Mouse (Mus musculus) thymus, postnatal 14 days (tissue): ENCODE results near the gene E130114P18Rik.

Experiments
- DNase-seq: peaks from one replicate; pipeline ENCODE4 v3.0.0; 2021

The E130114P18Rik gene

GRCm38 (mm10) chr4:97596348-97596747 is 181.5 kb downstream of the E130114P18Rik start:
- DNase-seq = no peak

GRCm38 (mm10) chr4:97593869-97594268 is 184.0 kb downstream of the E130114P18Rik start:
- DNase-seq = no peak

- no peak for DNase-seq
Measured at GRCm38 (mm10) chr4:97589790-97590189, 188.1 kb downstream of the E130114P18Rik start.

- DNase-seq = no peak
Measured at GRCm38 (mm10) chr4:97587412-97588010, 190.4 kb downstream of the E130114P18Rik start.

- no peak for DNase-seq
Measured at GRCm38 (mm10) chr4:97585170-97585569, 192.7 kb downstream of the E130114P18Rik start.

- DNase-seq = no peak
Measured at GRCm38 (mm10) chr4:97584445-97585130, 193.3 kb downstream of the E130114P18Rik start.

GRCm38 (mm10) chr4:97582796-97583430 is 195.0 kb downstream of the E130114P18Rik start:
- DNase-seq = no peak

- DNase-seq = no peak
Measured at GRCm38 (mm10) chr4:97582064-97582415, 195.8 kb downstream of the E130114P18Rik start.

GRCm38 (mm10) chr4:97581314-97582063 is 196.4 kb downstream of the E130114P18Rik start:
- DNase-seq = no peak

- DNase-seq = no peak
Measured at GRCm38 (mm10) chr4:97580906-97581305, 197.0 kb downstream of the E130114P18Rik start.

GRCm38 (mm10) chr4:97578571-97579165 is 199.2 kb downstream of the E130114P18Rik start:
- DNase-seq = no peak

GRCm38 (mm10) chr4:97577431-97577830 is 200.4 kb downstream of the E130114P18Rik start:
- DNase-seq = no peak

- DNase-seq = no peak
Measured at GRCm38 (mm10) chr4:97575447-97575846, 202.4 kb downstream of the E130114P18Rik start.

GRCm38 (mm10) chr4:97569320-97569719 is 208.6 kb downstream of the E130114P18Rik start:
- no peak for DNase-seq

GRCm38 (mm10) chr4:97564656-97565055 is 213.2 kb downstream of the E130114P18Rik start:
- peak; percentile 23 for DNase-seq

GRCm38 (mm10) chr4:97564199-97564598 is 213.7 kb downstream of the E130114P18Rik start:
- no peak for DNase-seq

- no peak for DNase-seq
Measured at GRCm38 (mm10) chr4:97557585-97557984, 220.3 kb downstream of the E130114P18Rik start.

GRCm38 (mm10) chr4:97544016-97544415 is 233.9 kb downstream of the E130114P18Rik start:
- DNase-seq = no peak

- DNase-seq = no peak
Measured at GRCm38 (mm10) chr4:97532072-97532471, 245.8 kb downstream of the E130114P18Rik start.

- no peak for DNase-seq
Measured at GRCm38 (mm10) chr4:97528517-97528916, 249.4 kb downstream of the E130114P18Rik start.
